Mouse (Mus musculus) MEL (cell line): ENCODE data around the gene Rab10. TPM values are rescaled to one million over a fixed set of nuclear protein-coding genes. Genes with fewer than 3 reads are reported as not detected.

Experiments
- DNase-seq: peaks from one replicate; pipeline ENCODE4 v3.0.0; 2011; ENCODE audit warnings: low read depth, low spot score
- H3K27ac ChIP-seq: 2 replicates; pipeline ENCODE4 v1.5.1; 2012; ENCODE audit warnings: low read depth, mild to moderate bottlenecking, control low read depth, low read length, moderate library complexity; ENCODE audit not compliant: control insufficient read depth
- H3K27me3 ChIP-seq, 2 experiments: fragments of 150-350 bp in 1 of 2; sonication (generic) in 1 of 2; 2 replicates each; pipeline ENCODE4 v1.6.1; 2012; ENCODE audit warnings: low read length in 2 of 2, mild to moderate bottlenecking in 2 of 2, improper control_type of control experiment in 1 of 2, moderate library complexity in 1 of 2; ENCODE audit not compliant: insufficient read depth in 2 of 2, control insufficient read depth in 1 of 2
- H3K36me3 ChIP-seq, 2 experiments: 2 replicates each; pipeline ENCODE4 v1.6.1; 2012 to 2014; ENCODE audit warnings: low read length in 2 of 2, improper control_type of control experiment in 1 of 2, inconsistent platforms in 1 of 2, mild to moderate bottlenecking in 1 of 2; ENCODE audit not compliant: insufficient read depth in 2 of 2, control insufficient read depth in 1 of 2
- H3K4me1 ChIP-seq, 2 experiments: fragments of 150-350 bp in 1 of 2; sonication (generic) in 1 of 2; 2 replicates each; pipeline ENCODE4 v1.6.1; 2012; ENCODE audit warnings: low read length in 2 of 2, improper control_type of control experiment in 1 of 2, mild to moderate bottlenecking in 1 of 2; ENCODE audit not compliant: insufficient read depth in 2 of 2, control insufficient read depth in 1 of 2
- H3K4me3 ChIP-seq, 2 experiments: fragments of 150-350 bp in 1 of 2; sonication (generic) in 1 of 2; 2 replicates each; pipeline ENCODE4 v1.5.1; 2012; ENCODE audit warnings: low read depth in 2 of 2, low read length in 2 of 2, mild to moderate bottlenecking in 2 of 2, moderate library complexity in 2 of 2, control low read depth in 1 of 2, improper control_type of control experiment in 1 of 2; ENCODE audit not compliant: control insufficient read depth in 1 of 2, insufficient read depth in 1 of 2
- H3K79me2 ChIP-seq: 2 replicates; pipeline ENCODE4 v1.6.1; 2012; ENCODE audit warnings: mild to moderate bottlenecking, low read length, moderate library complexity; ENCODE audit not compliant: control insufficient read depth, poor library complexity, insufficient read depth
- H3K9ac ChIP-seq: 2 replicates; pipeline ENCODE4 v1.6.1; 2012; ENCODE audit warnings: low read depth, mild to moderate bottlenecking, control low read depth, low read length, moderate library complexity; ENCODE audit not compliant: control insufficient read depth, poor library complexity, severe bottlenecking
- H3K9me3 ChIP-seq: fragments of 150-350 bp; sonication (generic); replicated peaks from 2 replicates; pipeline ENCODE4 v1.6.1; 2012; ENCODE audit warnings: mild to moderate bottlenecking, low read length, improper control_type of control experiment, moderate library complexity; ENCODE audit not compliant: insufficient read depth
- ELF1 ChIP-seq: IDR thresholded peaks from 2 replicates; pipeline ENCODE4 v1.6.1; 2014; ENCODE audit warnings: low read depth, mild to moderate bottlenecking, inconsistent platforms, low read length, improper control_type of control experiment, moderate library complexity
- HCFC1 ChIP-seq: IDR thresholded peaks from 2 replicates; pipeline ENCODE4 v1.6.1; 2012; ENCODE audit warnings: low read depth, mild to moderate bottlenecking, inconsistent platforms, low read length, improper control_type of control experiment, moderate library complexity
- JUND ChIP-seq: IDR thresholded peaks from 2 replicates; pipeline ENCODE4 v1.6.1; 2011; ENCODE audit warnings: low read depth, mild to moderate bottlenecking, improper control_type of control experiment, low read length
- MAFK ChIP-seq: IDR thresholded peaks from 2 replicates; pipeline ENCODE4 v1.6.1; 2011; ENCODE audit warnings: low read depth, mild to moderate bottlenecking, low read length, improper control_type of control experiment, borderline replicate concordance
- MAZ ChIP-seq: IDR thresholded peaks from 2 replicates; pipeline ENCODE4 v1.6.1; 2012; ENCODE audit warnings: low read depth, mild to moderate bottlenecking, inconsistent platforms, low read length, improper control_type of control experiment
- MYC ChIP-seq: IDR thresholded peaks from 2 replicates; pipeline ENCODE4 v1.6.1; 2011; ENCODE audit warnings: low read depth, mild to moderate bottlenecking, low read length, improper control_type of control experiment, moderate library complexity
- POLR2A ChIP-seq, 2 experiments: IDR thresholded peaks; 2 replicates each; pipeline ENCODE4 v1.6.1; 2011 to 2012; ENCODE audit warnings: low read length in 2 of 2, mild to moderate bottlenecking in 2 of 2, control low read depth in 1 of 2, improper control_type of control experiment in 1 of 2, low read depth in 1 of 2, moderate library complexity in 1 of 2; ENCODE audit not compliant: control insufficient read depth in 1 of 2, insufficient read depth in 1 of 2, poor library complexity in 1 of 2
- POLR2AphosphoS5 ChIP-seq: IDR thresholded peaks from 2 replicates; pipeline ENCODE4 v1.6.1; 2012; ENCODE audit warnings: low read depth, borderline replicate concordance, mild to moderate bottlenecking, inconsistent platforms, low read length, moderate library complexity, mixed read lengths
- RAD21 ChIP-seq: IDR thresholded peaks from 2 replicates; pipeline ENCODE4 v1.6.1; 2011; ENCODE audit warnings: mild to moderate bottlenecking, low read depth, low read length, improper control_type of control experiment
- RCOR1 ChIP-seq: IDR thresholded peaks from 2 replicates; pipeline ENCODE4 v1.6.1; 2012; ENCODE audit warnings: low read depth, mild to moderate bottlenecking, inconsistent platforms, low read length, improper control_type of control experiment
- SIN3A ChIP-seq: IDR thresholded peaks from 2 replicates; pipeline ENCODE4 v1.6.1; 2012; ENCODE audit warnings: low read length, improper control_type of control experiment, inconsistent platforms
- TBP ChIP-seq: IDR thresholded peaks from 2 replicates; pipeline ENCODE4 v1.8.0; 2011; ENCODE audit warnings: low read depth, low read length, improper control_type of control experiment
- TCF12 ChIP-seq: IDR thresholded peaks from 2 replicates; pipeline ENCODE4 v1.6.1; 2014; ENCODE audit warnings: low read depth, mild to moderate bottlenecking, inconsistent platforms, low read length, improper control_type of control experiment, moderate library complexity
- UBTF ChIP-seq: IDR thresholded peaks from 2 replicates; pipeline ENCODE4 v1.6.1; 2012; ENCODE audit warnings: low read depth, mild to moderate bottlenecking, inconsistent platforms, low read length, improper control_type of control experiment, moderate library complexity, borderline replicate concordance; ENCODE audit not compliant: insufficient read depth
- ZNF384 ChIP-seq: IDR thresholded peaks from 2 replicates; pipeline ENCODE4 v1.6.1; 2012; ENCODE audit warnings: low read depth, mild to moderate bottlenecking, inconsistent platforms, low read length, improper control_type of control experiment
- polyA plus RNA-seq, 2 experiments: library from polyadenylated mRNA; stranded (reverse) in 1 of 2; unstranded in 1 of 2; fragments of >175 nt in 1 of 2; fragments of >200 nt in 1 of 2; gene quantifications; 2 replicates each; pipeline versions ENCODE4 v1.2.1 to v1.2.4; 2012; ENCODE audit warnings: low replicate concordance in 2 of 2, low read depth in 1 of 2; ENCODE audit not compliant: insufficient read length in 2 of 2, insufficient read depth in 1 of 2, missing spikeins in 1 of 2
- total RNA-seq: library from RNA; depleted of rRNA; stranded (reverse); fragments of 300-350 nt; gene quantifications from 2 replicates; pipeline ENCODE4 v1.2.3, GENCODE M21; 2012

The Rab10 gene
- total and polyA plus RNA-seq, 3 experiments = 41.3 to 71.8 (median 67.7) TPM

DNA sequence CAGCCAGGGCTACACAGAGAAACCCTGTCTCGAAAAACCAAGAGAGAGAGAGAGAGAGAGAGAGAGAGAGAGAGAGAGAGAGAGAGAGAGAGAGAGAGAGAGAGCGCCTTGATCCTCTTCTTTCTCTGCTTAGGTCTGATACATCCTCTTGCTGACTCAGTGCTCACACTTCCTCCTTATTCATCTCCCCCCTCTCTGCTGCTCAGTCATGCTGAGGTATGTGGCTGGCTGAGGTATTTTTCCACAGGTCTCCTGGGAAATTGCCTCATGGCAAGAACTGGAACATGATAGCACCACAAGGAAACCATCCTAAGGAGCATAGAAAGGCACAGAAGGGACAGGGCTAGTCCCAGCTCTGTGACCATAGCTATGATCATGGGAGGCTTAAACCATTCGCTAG lies 39.6 kb upstream of the Rab10 start:
- no peaks in the 10 kb centered on the region for H3K9me3 ChIP-seq
- TF ChIP-seq MYC (no peak), JUND (peak; percentile 92)
- no peaks in the 10 kb centered on the region for H3K4me1 ChIP-seq
- H3K9ac ChIP-seq = no peak overlapping the region
- peak; percentile 68 for DNase-seq
- H3K4me3 ChIP-seq = no peak overlapping the region
- no peak overlapping the region for H3K27ac ChIP-seq
- no peaks in the 10 kb centered on the region for H3K79me2 ChIP-seq
- no peaks in the 10 kb centered on the region for H3K27me3 ChIP-seq
- H3K36me3 ChIP-seq = no peaks in the 10 kb centered on the region

DNA sequence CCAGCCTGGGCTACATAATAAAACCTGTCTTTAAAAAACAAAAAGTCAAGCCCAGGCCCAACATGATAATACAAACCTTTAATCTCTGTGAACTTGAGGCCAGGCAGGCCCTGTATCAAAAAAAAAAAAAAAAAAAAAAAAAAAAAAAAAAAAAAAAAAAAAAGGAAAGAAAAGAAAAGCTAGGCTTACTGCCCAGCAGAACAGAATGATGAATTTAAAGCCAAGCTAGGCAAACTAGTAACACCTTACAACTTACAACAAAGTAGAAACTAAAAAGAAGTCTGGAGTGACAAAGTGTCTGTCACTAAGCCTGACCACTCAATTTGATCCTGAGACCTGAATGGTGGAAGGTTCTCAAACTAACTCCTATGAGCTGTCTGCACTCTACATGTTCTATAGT lies 37.9 kb upstream of the Rab10 start:
- no peak overlapping the region for H3K9ac ChIP-seq
- TF ChIP-seq ZNF384 = peak; percentile 90
- TF ChIP-seq RCOR1 = no peak
- no peak for TF ChIP-seq MAFK
- TF ChIP-seq, all 39 proteins: peak for 1
- H3K9me3 ChIP-seq = no peaks in the 10 kb centered on the region
- no peaks in the 10 kb centered on the region for H3K27me3 ChIP-seq
- no peaks in the 10 kb centered on the region for H3K79me2 ChIP-seq
- no peak overlapping the region for H3K27ac ChIP-seq
- H3K4me3 ChIP-seq = no peak overlapping the region
- no peaks in the 10 kb centered on the region for H3K36me3 ChIP-seq
- no peaks in the 10 kb centered on the region for H3K4me1 ChIP-seq
- no peak for DNase-seq

DNA sequence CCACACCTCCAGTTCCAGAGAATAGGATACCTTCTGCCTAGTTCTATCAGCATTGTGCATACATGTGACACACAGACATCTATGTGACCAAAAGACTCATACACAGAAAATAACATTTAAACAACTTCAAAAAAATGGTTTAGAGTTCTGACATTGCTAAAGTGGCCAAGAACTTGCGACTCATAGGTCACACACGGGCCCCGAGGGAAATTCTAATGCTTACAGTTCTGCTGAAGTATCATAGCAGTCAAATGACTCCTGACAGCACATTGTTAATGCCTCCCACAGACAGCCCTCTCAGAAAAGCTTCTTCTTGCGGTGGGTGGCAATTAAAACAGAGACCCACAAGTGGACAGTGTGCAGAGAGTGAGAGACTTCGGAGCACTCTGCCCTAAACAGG lies 35.3 kb upstream of the Rab10 start:
- H3K9ac ChIP-seq = no peak overlapping the region
- H3K9me3 ChIP-seq = no peaks in the 10 kb centered on the region
- H3K27me3 ChIP-seq = no peaks in the 10 kb centered on the region
- H3K4me3 ChIP-seq = no peak overlapping the region
- no peaks in the 10 kb centered on the region for H3K79me2 ChIP-seq
- no peak overlapping the region for H3K27ac ChIP-seq
- DNase-seq = no peak
- H3K4me1 ChIP-seq = no peaks in the 10 kb centered on the region
- no peak for TF ChIP-seq MAZ
- TF ChIP-seq JUND = no peak
- TF ChIP-seq ELF1 = no peak
- no peak for TF ChIP-seq SIN3A
- TF ChIP-seq RCOR1 = no peak
- no peak for TF ChIP-seq HCFC1
- TF ChIP-seq POLR2AphosphoS5 = no peak
- no peak for TF ChIP-seq TCF12
- no peak for TF ChIP-seq UBTF
- TF ChIP-seq POLR2A (IDR thresholded peaks at IDR 0.05; ENCODE audit: control insufficient read depth in 1 of 2, insufficient read depth in 1 of 2, low read depth in 1 of 2, low read length in 2 of 2, poor library complexity in 1 of 2) = no peak
- TF ChIP-seq TBP = no peak
- TF ChIP-seq RAD21 = no peak
- H3K36me3 ChIP-seq = no peaks in the 10 kb centered on the region
